Mouse (Mus musculus) lung, adult 2 months (tissue): ENCODE data around the gene Il11ra1.

Source experiments
- CTCF ChIP-seq: fragments of 200-500 bp; IDR thresholded peaks from 2 replicates; pipeline ENCODE4 v1.5.1; 2011; ENCODE audit warnings: mild to moderate bottlenecking, low read length, control low read depth; ENCODE audit not compliant: insufficient read depth
- POLR2A ChIP-seq: fragments of 200-500 bp; IDR thresholded peaks from 2 replicates; pipeline ENCODE4 v1.6.1; 2011; ENCODE audit warnings: low read depth, mild to moderate bottlenecking, control low read depth, low read length, borderline replicate concordance; ENCODE audit errors: extremely low read depth

- TF ChIP-seq POLR2A (no peak), CTCF (no peak)
Observed at GRCm38 (mm10) chr4:41759656-41760287, 60.0 kb downstream of the Il11ra1 start.
